Comparison of ENCODE assay signal across 9 mouse cellular contexts in genomic region chr2:181384919-181385391, GRCm38 (mm10). TPM values are rescaled to one million over a fixed set of nuclear protein-coding genes. Genes with fewer than 3 reads are reported as not detected.
DNase-seq lines count a peak whose midpoint lies in the region; ATAC-seq and TF ChIP-seq lines count a peak whose summit lies in the region.
"Had no signal": no experiment of that assay in that cellular context is flagged by ENCODE, and none has a peak within 500 bp of the region (broad histone marks: within the 10 kb centered on the region; RNA-seq: fewer than 3 reads in every experiment).

No protein-coding gene starts in this region.

- no peak for TF ChIP-seq POLR2A in kidney, adult 2 months (IDR thresholded peaks at IDR 0.05; ENCODE audit: low read depth, low read length)

- no peaks in the 10 kb centered on the region for H3K4me1 ChIP-seq in kidney, adult 2 months (ENCODE audit: control insufficient read depth, insufficient read depth, low read length)
- no peaks in the 10 kb centered on the region for H3K4me1 ChIP-seq in stomach, postnatal 0 days (replicated peaks; ENCODE audit: control insufficient read depth, insufficient read depth)

- peak; percentile 33 for DNase-seq in kidney, adult 2 months
- no peak for DNase-seq in kidney, adult 18-20 months
- DNase-seq in brain, adult 2 months (ENCODE audit: low read depth, low spot score) = peak; percentile 54
- DNase-seq in gastrocnemius, adult 8-10 months (ENCODE audit: low spot score in 2 of 2) = peak; percentile 71 to 76
- DNase-seq in layer of hippocampus, postnatal 36 days = peak; percentile 47 to 48
- DNase-seq in stomach, postnatal 0 days (ENCODE audit: low spot score) = peak; percentile 62
- no peak for DNase-seq in thymus, postnatal 14 days
- DNase-seq in thymus, postnatal 4 days = no peak

- H3K9me3 ChIP-seq in stomach, postnatal 0 days (ENCODE audit: control insufficient read depth, low read length) = no peaks in the 10 kb centered on the region

- peak; percentile 67 for ATAC-seq in stomach, postnatal 0 days (ENCODE audit: low FRiP score, low TSS enrichment)

- no peaks in the 10 kb centered on the region for H3K27me3 ChIP-seq in kidney, adult 2 months (replicated peaks; ENCODE audit: control insufficient read depth, insufficient read depth, low read length)
- no peaks in the 10 kb centered on the region for H3K27me3 ChIP-seq in stomach, postnatal 0 days (ENCODE audit: control insufficient read depth, insufficient read depth, low read length)

- no peak overlapping the region for H3K4me3 ChIP-seq in kidney, adult 2 months (ENCODE audit: insufficient read depth, low read depth, low read length)
- H3K4me3 ChIP-seq in stomach, postnatal 0 days (ENCODE audit: low read depth, low read length) = no peak overlapping the region
- H3K4me3 ChIP-seq: erythroblast, embryonic 14.5 days had no signal

- no peak overlapping the region for H3K4me2 ChIP-seq in stomach, postnatal 0 days (replicated peaks; ENCODE audit: low read depth)

- no peaks in the 10 kb centered on the region for H3K36me3 ChIP-seq in kidney, adult 2 months (ENCODE audit: control insufficient read depth, insufficient read depth, low read length)
- peaks cover 11% of the 10 kb centered on the region for H3K36me3 ChIP-seq in stomach, postnatal 0 days (ENCODE audit: control insufficient read depth, insufficient read depth, low read length)

- TF ChIP-seq EP300 in stomach, postnatal 0 days (optimal IDR thresholded peaks at IDR 0.05) = no peak

- no peak overlapping the region for H3K27ac ChIP-seq in kidney, adult 2 months (ENCODE audit: insufficient read depth, low read depth, low read length)
- peak overlapping the region; percentile 58; the same call in 1 of the 2 replicates for H3K27ac ChIP-seq in stomach, postnatal 0 days (replicated peaks)

- TF ChIP-seq CTCF in kidney, adult 2 months (conservative IDR thresholded peaks at IDR 0.05; ENCODE audit: insufficient read depth, insufficient read length, low read depth, low read length) = no peak
- no peak for TF ChIP-seq CTCF in stomach, postnatal 0 days (IDR thresholded peaks at IDR 0.05; ENCODE audit: low read depth)

- WGBS in kidney, adult 2 months = 72% methylated on average over 4 of the region's 4 CpGs
- 60% methylated on average over 4 of the region's 4 CpGs for WGBS in stomach, postnatal 0 days

- H3K9ac ChIP-seq in stomach, postnatal 0 days (ENCODE audit: low read length) = no peak overlapping the region

RNA-seq across cellular contexts. Expression of gene Lime1, which starts 5.1 kb away (rescaled TPM):
- 35.1 and 53.7 TPM in 2 replicates for polyA plus RNA-seq in kidney, adult 2 months (2012; rRNA removed)
- 1 to 10 TPM; 2.2 to 4.0 (median 3.0) TPM for total RNA-seq in gastrocnemius, adult 8-10 months (2022)
- total RNA-seq in layer of hippocampus, postnatal 36 days (2021) = 10 to 100 TPM; 38.5 to 52.5 TPM
- 8.3 and 8.8 TPM in 2 replicates for polyA plus RNA-seq in stomach, postnatal 0 days (2015; fragmentation: Nextera tagmentation; extraction: Ambion mirVana)

RNA-seq across cellular contexts. Expression of gene Arfrp1, which starts 19.8 kb away (rescaled TPM):
- polyA plus RNA-seq in kidney, adult 2 months (2012; rRNA removed) = 32.0 and 36.0 TPM in 2 replicates
- 10 to 100 TPM; 20.9 to 25.1 (median 23.8) TPM for total RNA-seq in gastrocnemius, adult 8-10 months (2022)
- 10 to 100 TPM; 48.4 to 53.8 TPM for total RNA-seq in layer of hippocampus, postnatal 36 days (2021)
- 30.1 and 33.7 TPM in 2 replicates for polyA plus RNA-seq in stomach, postnatal 0 days (2015; fragmentation: Nextera tagmentation; extraction: Ambion mirVana)

RNA-seq across cellular contexts. Expression of gene Zgpat, which starts 20.2 kb away (rescaled TPM):
- polyA plus RNA-seq in kidney, adult 2 months (2012; rRNA removed) = 29.6 and 35.2 TPM in 2 replicates
- 10 to 100 TPM in 2 of 4 experiments, 1 to 10 TPM in 2; 9.3 to 11.2 (median 10.3) TPM for total RNA-seq in gastrocnemius, adult 8-10 months (2022)
- 10 to 100 TPM; 77.5 to 83.5 TPM for total RNA-seq in layer of hippocampus, postnatal 36 days (2021)
- polyA plus RNA-seq in stomach, postnatal 0 days (2015; fragmentation: Nextera tagmentation; extraction: Ambion mirVana) = 15.5 and 18.2 TPM in 2 replicates

Comparison
In these comparisons a context has a peak if more than half of its experiments do, and no peak if none do; other contexts are left out.
1. DNase-seq: peak in kidney, adult 2 months (single experiment), brain, adult 2 months (single experiment), gastrocnemius, adult 8-10 months (2 of 2), layer of hippocampus, postnatal 36 days (2 of 2) and stomach, postnatal 0 days (single experiment); none in kidney, adult 18-20 months (single experiment), thymus, postnatal 14 days (single experiment) and thymus, postnatal 4 days (single experiment).
2. RNA of gene Lime1, which starts 5.1 kb away (total RNA-seq): 38.5 to 52.5 TPM in layer of hippocampus, postnatal 36 days; 2.2 to 4.0 TPM in gastrocnemius, adult 8-10 months; every median in the first group is over 4 times any median in the second.
3. RNA of gene Zgpat, which starts 20.2 kb away (total RNA-seq): 77.5 to 83.5 TPM in layer of hippocampus, postnatal 36 days; 9.3 to 11.2 TPM in gastrocnemius, adult 8-10 months; every median in the first group is over 4 times any median in the second.